Mouse (Mus musculus) forebrain, embryonic 10.5 days (tissue): Measurements from ENCODE around the gene Trub2. TPM values are rescaled to one million over a fixed set of nuclear protein-coding genes. Genes with fewer than 3 reads are reported as not detected.
"Not testable (repeated sequence)": the region's sequence is repeated elsewhere in the genome, so short reads cannot be mapped to it uniquely, and the experiment has no call there.

Experiments used
- DNase-seq: peaks from one replicate; pipeline ENCODE4 v3.0.0-alpha.2; 2017; ENCODE audit warnings: low spot score; ENCODE audit errors: extremely low spot score
- H3K27ac ChIP-seq: fragments of 300-500 bp; sonication (generic); 2 replicates; pipeline ENCODE4 v1.5.1; 2016; ENCODE audit warnings: mild to moderate bottlenecking
- H3K27me3 ChIP-seq: fragments of 300-500 bp; sonication (generic); 2 replicates; pipeline ENCODE4 v1.6.1; 2016; ENCODE audit warnings: mild to moderate bottlenecking; ENCODE audit not compliant: poor library complexity, severe bottlenecking
- H3K36me3 ChIP-seq: fragments of 300-500 bp; sonication (generic); replicated peaks from 2 replicates; pipeline ENCODE4 v1.6.1; 2016; ENCODE audit warnings: mild to moderate bottlenecking, moderate library complexity
- H3K4me1 ChIP-seq: fragments of 300-500 bp; sonication (generic); 2 replicates; pipeline ENCODE4 v1.6.1; 2016
- H3K4me3 ChIP-seq: fragments of 300-500 bp; sonication (generic); 2 replicates; pipeline ENCODE4 v1.5.1; 2016; ENCODE audit warnings: mild to moderate bottlenecking, moderate library complexity
- H3K9me3 ChIP-seq: fragments of 300-500 bp; sonication (generic); 2 replicates; pipeline ENCODE4 v1.6.1; 2016; ENCODE audit warnings: mild to moderate bottlenecking, moderate library complexity
- WGBS: fragments of 180-500 bp; shearing (Covaris S2); methylation state at CpG from one replicate; pipeline ENCODE4 v1.1.7; 2016; 5-methylcytosine and 5-hydroxymethylcytosine counted together
- polyA plus RNA-seq: library from polyadenylated mRNA; unstranded; fragments of >200 nt; fragmentation: Nextera tagmentation; extraction: Ambion mirVana; gene quantifications from 2 replicates; pipeline ENCODE4 v1.2.1, GENCODE M21; 2016

The Trub2 gene
- polyA plus RNA-seq, 1 experiment from 2014 or later: 56.3 TPM

GRCm38 (mm10) chr2:29803400-29803831, 15.1 kb upstream of the Trub2 start:
- Histone ChIP-seq H3K9me3 (no peaks in the 10 kb centered on the region), H3K27ac (peak overlapping the region; percentile 87), H3K4me3 (peak overlapping the region; percentile 93), H3K36me3 (peaks cover 39% of the 10 kb centered on the region), H3K27me3 (peaks cover 26% of the 10 kb centered on the region), H3K4me1 (peaks cover 18% of the 10 kb centered on the region)
- DNase-seq: peak; percentile 34
- WGBS: 24% methylated on average over 6 of the region's 6 CpGs

DNA sequence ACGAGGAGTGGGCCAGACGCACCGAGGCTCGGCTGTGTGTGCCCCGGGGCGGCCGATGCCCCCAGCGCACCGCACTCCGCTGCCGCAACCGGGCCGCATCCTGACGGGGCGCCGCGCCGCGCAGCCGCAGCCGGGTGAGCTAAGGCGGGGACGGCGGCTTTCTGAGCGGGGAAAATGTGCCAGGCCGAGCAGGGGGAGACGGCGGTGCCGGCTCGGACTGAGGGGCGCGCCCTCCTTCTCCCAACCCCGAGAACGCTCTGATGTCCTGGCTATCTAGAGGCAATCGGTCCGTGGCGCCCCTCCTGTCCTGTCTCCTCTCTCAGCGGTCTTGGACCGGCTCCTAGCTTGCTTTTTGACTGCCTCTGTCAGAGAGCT, 14.5 kb upstream of the Trub2 start:
- Histone ChIP-seq H3K4me1 (peaks cover 18% of the 10 kb centered on the region), H3K9me3 (no peaks in the 10 kb centered on the region), H3K27ac (peak overlapping the region; percentile 87), H3K36me3 (peaks cover 33% of the 10 kb centered on the region), H3K4me3 (peak overlapping the region; percentile 93), H3K27me3 (peaks cover 26% of the 10 kb centered on the region)
- WGBS: 0% methylated on average over 38 of the region's 39 CpGs
- no peak for DNase-seq

- WGBS: 7% methylated on average over 26 of the region's 28 CpGs
Measured at GRCm38 (mm10) chr2:29802075-29802826, 13.9 kb upstream of the Trub2 start, which contains the start of gene Slc27a4. Gene Slc27a4, plus strand, starts transcription at chr2:29802634.

DNA sequence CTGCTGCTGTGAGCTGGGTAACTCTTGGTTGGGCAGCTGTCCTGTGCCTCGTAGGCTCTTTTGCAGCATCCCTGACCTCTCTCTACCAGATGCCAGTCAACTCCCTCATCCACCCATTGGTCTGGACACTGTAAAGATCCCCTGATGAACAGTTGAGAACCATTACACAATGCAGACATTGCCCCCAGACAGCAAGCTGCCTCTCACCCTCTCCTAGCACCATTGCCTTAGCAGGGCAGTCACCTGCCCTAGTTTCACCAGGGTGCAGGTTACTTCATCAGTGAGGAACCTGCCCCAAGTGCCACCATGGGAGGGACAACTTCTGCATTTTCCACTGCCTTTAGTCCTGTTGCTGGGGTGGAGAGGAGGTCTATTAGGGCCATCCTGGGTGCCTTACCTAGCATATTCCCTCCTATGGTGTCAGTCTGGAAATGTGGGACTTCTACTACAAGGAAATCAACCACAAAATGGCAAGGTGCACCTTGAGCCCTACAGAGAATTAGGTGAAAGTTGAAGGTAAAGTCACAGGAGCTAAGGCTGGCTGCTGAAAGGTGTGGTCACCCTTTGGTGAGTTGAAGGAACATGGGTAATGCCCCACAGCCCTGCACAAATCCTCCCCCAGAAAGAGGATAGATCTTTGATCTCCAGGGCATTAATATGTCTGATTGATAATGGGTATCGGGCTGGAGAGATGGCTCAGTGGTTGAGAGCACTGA, 4.6 kb upstream of the Trub2 start:
- no peak overlapping the region for H3K4me3 ChIP-seq
- DNase-seq: no peak
- peaks cover 17% of the 10 kb centered on the region for H3K4me1 ChIP-seq
- no peak overlapping the region for H3K27ac ChIP-seq
- H3K36me3 ChIP-seq: peaks cover 69% of the 10 kb centered on the region
- WGBS: 94% methylated on average over 2 of the region's 2 CpGs
- no peaks in the 10 kb centered on the region for H3K9me3 ChIP-seq
- H3K27me3 ChIP-seq: no peaks in the 10 kb centered on the region

More at GRCm38 (mm10) chr2:29802075-29802826, 13.9 kb upstream of the Trub2 start, which contains the start of gene Slc27a4:
- no peaks in the 10 kb centered on the region for H3K9me3 ChIP-seq
- H3K36me3 ChIP-seq: peaks cover 30% of the 10 kb centered on the region
- peak; percentile 93 for DNase-seq
- H3K4me3 ChIP-seq: peak within 1 kb of the TSS; percentile 93
- H3K27ac ChIP-seq: peak within 1 kb of the TSS; percentile 87
- H3K4me1 ChIP-seq: peaks cover 18% of the 10 kb centered on the region
- peaks cover 26% of the 10 kb centered on the region for H3K27me3 ChIP-seq

GRCm38 (mm10) chr2:29787104-29787917, 991 bp downstream of the Trub2 start, which contains the start of gene Coq4:
Gene Coq4, plus strand, starts transcription at chr2:29787493.
- 2% methylated on average over 31 of the region's 31 CpGs for WGBS

DNA sequence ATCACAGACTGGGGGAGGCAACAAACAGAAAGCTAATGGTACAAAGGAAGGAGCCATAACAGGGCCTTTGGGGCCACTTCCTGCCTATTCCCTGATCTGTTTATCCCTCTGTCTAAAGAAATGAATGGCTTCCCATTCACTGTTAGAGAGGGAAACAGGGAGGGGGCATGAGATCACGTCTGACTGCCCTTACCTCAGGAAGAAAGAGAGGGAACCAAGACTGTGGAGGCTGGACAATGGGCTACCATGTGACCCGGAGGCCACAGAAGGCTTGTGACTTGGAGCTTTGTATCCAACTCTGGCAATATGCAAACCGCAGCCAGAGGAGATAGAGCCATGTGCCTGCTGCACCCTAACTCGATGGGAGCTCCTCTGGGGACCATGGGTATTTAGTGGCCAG, 4.0 kb downstream of the Trub2 start:
- Histone ChIP-seq H3K9me3 (peaks cover 12% of the 10 kb centered on the region), H3K27me3 (no peaks in the 10 kb centered on the region), H3K4me3 (no peak overlapping the region), H3K36me3 (peaks cover 72% of the 10 kb centered on the region), H3K4me1 (peaks cover 20% of the 10 kb centered on the region), H3K27ac (no peak overlapping the region)
- no peak for DNase-seq
- 75% methylated on average over 4 of the region's 4 CpGs for WGBS

More at GRCm38 (mm10) chr2:29787104-29787917, 991 bp downstream of the Trub2 start, which contains the start of gene Coq4:
- H3K27ac ChIP-seq: peak within 1 kb of the TSS; percentile 88
- H3K27me3 ChIP-seq: no peaks in the 10 kb centered on the region
- peak within 1 kb of the TSS; percentile 88 for H3K4me3 ChIP-seq
- H3K9me3 ChIP-seq: peaks cover 1% of the 10 kb centered on the region; the same call in 1 of the 2 replicates
- peaks cover 69% of the 10 kb centered on the region for H3K36me3 ChIP-seq
- DNase-seq: peak; percentile 88
- H3K4me1 ChIP-seq: peaks cover 20% of the 10 kb centered on the region

DNA sequence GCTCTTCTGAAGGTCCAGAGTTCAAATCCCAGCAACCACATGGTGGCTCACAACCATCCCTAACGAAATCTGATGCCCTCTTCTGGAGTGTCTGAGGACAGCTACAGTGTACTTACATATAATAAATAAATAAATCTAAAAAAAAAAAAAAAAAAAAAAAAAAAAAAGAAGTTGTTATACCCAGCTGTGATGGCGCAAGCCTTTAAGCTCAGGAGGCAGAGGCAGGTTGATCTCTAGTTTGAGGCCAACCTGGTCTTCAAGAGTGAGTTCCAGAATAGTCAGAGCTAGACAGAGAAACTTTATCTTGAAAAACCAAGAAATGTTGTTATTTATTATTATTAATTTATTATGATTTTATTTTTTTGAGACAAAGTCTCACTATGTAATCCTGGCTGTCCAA, 7.0 kb downstream of the Trub2 start:
- DNase-seq, H3K4me1 ChIP-seq, H3K4me3 ChIP-seq, H3K27me3 ChIP-seq, H3K27ac ChIP-seq: not testable (repeated sequence)
- peaks cover 99% of the 10 kb centered on the region for H3K36me3 ChIP-seq
- H3K9me3 ChIP-seq: peaks cover 12% of the 10 kb centered on the region
- WGBS: 96% methylated on average over 2 of the region's 2 CpGs

DNA sequence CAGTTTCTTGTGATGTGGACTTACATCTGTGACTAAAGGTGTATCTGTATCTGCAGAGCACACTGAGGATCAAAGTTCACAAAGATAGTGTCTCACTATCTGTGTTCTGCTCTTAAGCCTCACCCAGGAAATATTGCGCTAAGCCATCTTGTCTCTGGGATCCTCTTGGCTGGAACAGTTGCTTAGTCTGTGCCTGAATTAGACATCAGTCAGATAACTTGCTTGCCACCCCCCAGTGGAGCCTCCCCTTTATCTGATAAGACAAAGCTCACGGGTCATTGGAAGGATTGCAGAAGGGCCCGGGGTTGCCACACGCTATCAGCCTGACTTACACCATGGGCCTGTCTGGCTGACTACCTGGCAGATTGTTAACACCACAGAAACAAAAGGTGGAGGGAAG, 15.0 kb downstream of the Trub2 start:
- Histone ChIP-seq H3K36me3 (peaks cover 49% of the 10 kb centered on the region), H3K4me1 (no peaks in the 10 kb centered on the region), H3K9me3 (no peaks in the 10 kb centered on the region), H3K27me3 (no peaks in the 10 kb centered on the region), H3K27ac (no peak overlapping the region), H3K4me3 (no peak overlapping the region)
- 96% methylated on average over 4 of the region's 4 CpGs for WGBS
- no peak for DNase-seq

DNA sequence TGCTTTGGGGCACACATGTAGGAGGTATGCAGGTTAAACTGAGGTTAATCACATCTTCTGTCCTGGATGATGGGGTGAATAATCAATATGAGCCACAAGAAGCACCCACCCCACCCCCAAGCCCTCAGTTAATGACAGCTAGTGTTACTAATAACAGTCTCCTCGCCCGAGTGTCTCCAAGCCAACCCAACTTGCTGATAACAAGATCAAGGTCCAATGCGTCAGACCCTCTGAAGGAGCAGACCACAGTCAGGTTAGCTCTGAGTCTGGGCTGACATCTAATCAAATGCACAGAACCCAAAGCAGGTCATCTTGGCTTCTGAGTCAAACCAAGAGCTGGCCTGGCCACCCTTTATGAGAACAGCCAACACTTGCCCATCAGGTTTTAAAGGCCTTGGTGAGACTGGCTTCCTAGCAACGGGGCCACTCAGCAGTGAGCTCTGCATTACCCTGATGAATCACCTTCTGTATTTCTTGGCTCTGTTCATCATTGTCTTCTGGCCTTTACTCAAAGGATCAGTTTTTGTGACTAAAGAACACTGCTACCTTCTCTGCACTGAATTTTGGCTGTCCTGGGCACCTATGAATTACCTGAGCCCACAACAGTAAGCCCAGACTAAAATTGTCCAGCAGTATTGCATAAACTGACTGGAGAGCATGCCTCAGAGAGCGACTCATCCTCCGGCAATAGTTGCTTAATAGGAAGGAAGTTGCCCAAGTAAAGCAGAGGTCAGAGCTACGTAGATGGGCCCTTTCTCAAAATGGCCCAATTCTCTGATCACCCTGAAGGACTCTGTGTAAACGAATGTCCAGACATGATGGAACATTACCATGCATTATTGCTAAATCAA, 16.5 kb downstream of the Trub2 start:
- H3K4me1 ChIP-seq: no peaks in the 10 kb centered on the region

GRCm38 (mm10) chr2:29770162-29770561, 18.1 kb downstream of the Trub2 start:
- Histone ChIP-seq H3K4me3 (no peak overlapping the region), H3K9me3 (no peaks in the 10 kb centered on the region), H3K27ac (no peak overlapping the region), H3K27me3 (0 out of 2 replicates have a peak, but pooled peaks cover 4% of the 10 kb centered on the region), H3K36me3 (peaks cover 21% of the 10 kb centered on the region), H3K4me1 (no peaks in the 10 kb centered on the region)
- DNase-seq: no peak

More for the DNA sequence above, 16.5 kb downstream of the Trub2 start:
- no peak overlapping the region for H3K4me3 ChIP-seq
- H3K36me3 ChIP-seq: peaks cover 35% of the 10 kb centered on the region
- no peak for DNase-seq
- no peaks in the 10 kb centered on the region for H3K27me3 ChIP-seq
- no peak overlapping the region for H3K27ac ChIP-seq
- WGBS: 86% methylated on average over 8 of the region's 8 CpGs
- H3K9me3 ChIP-seq: no peaks in the 10 kb centered on the region

GRCm38 (mm10) chr2:29768901-29769300, 19.4 kb downstream of the Trub2 start:
- Histone ChIP-seq H3K27me3 (0 out of 2 replicates have a peak, but pooled peaks cover 7% of the 10 kb centered on the region), H3K27ac (no peak overlapping the region), H3K9me3 (no peaks in the 10 kb centered on the region), H3K4me3 (no peak overlapping the region), H3K36me3 (peaks cover 13% of the 10 kb centered on the region), H3K4me1 (no peaks in the 10 kb centered on the region)
- DNase-seq: no peak
- 70% methylated on average over 9 of the region's 9 CpGs for WGBS
